Mouse (Mus musculus): ENCODE measurements around the gene Nipbl. TPM values are rescaled to one million over a fixed set of nuclear protein-coding genes. Genes with fewer than 3 reads are reported as not detected.
"Not testable (repeated sequence)": the region's sequence is repeated elsewhere in the genome, so short reads cannot be mapped to it uniquely, and the experiment has no call there.

The Nipbl gene
- total RNA-seq, 2 experiments from 2014 or later, result 34.4 to 37.6 TPM

DNA sequence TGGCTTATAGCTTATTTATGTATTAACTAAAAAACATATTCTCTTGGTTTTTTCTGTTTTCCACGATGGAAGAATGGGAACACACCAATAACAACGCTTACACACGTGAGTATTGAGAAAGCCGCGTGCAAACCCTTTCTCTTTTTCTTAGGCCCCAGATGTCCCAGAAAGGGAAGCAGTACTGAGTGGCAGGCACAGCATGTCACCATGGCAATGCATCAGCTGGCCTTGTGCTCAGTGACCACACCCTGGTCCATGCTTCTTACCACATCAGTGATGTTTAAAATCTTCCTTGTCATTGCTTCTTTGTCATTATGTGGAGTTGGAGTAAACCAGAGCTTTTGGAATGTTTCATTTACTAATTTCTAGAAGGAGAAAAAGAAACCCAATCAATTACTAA, 125.1 kb downstream of the Nipbl start:
- no peak for DNase-seq
- intact Hi-C loops (cut with DNase I), result no loop called here

DNA sequence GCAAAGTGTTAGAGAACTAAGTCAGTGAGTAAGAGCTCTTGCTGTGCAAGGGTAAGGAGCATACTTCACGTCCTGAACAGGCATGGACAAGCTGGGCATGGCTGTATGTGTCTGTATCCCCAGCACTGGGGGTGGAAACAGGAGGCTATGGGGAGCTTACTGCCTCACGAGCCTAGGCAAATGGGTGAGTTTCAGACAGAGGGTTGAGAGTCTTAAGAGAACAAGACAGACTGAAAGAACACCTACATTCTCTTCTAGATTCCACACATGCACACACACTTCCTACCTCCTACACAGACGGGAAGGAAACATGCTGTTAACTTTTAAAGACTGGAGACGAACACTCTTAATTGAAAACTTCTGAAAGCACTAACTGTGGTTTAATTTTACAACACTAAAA, 126.9 kb downstream of the Nipbl start:
- intact Hi-C loops (cut with DNase I), result no loop called here
- DNase-seq, result no peak

GRCm38 (mm10) chr15:8305474-8305873, 138.8 kb downstream of the Nipbl start:
- DNase-seq, result no peak
- intact Hi-C loops (cut with DNase I), result no loop called here

GRCm38 (mm10) chr15:8302944-8303343, 141.3 kb downstream of the Nipbl start:
- intact Hi-C loops (cut with DNase I), result no loop called here
- DNase-seq, result no peak

DNA sequence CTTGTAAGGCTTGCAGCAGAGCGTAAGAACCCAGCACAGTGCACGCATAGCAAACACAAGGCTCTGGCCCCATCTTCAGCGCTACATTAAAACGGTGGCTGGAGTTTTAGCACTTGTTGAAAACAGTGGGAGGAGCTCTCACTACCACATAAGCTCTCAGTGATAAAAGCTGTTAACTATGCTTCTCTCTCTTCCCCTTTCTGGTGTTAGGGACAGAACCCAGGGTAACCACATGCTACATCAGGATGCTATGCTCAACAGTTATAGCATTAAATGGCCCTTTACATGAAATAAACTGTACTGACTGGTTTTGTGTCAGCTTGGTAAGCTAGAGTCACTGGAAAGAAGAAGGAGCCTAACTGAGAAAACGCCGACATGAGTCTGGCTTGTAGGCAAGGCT, 150.1 kb downstream of the Nipbl start:
- DNase-seq, result no peak
- intact Hi-C loops (cut with DNase I), result no loop called here

GRCm38 (mm10) chr15:8291251-8291650, 153.0 kb downstream of the Nipbl start:
- intact Hi-C loops (cut with DNase I), result no loop called here
- DNase-seq, result peak in 1 of 2 experiments; percentile 25

- no peak for DNase-seq
- intact Hi-C loops (cut with DNase I), result no loop called here
Measured at GRCm38 (mm10) chr15:8282155-8282554, 162.1 kb downstream of the Nipbl start.

DNA sequence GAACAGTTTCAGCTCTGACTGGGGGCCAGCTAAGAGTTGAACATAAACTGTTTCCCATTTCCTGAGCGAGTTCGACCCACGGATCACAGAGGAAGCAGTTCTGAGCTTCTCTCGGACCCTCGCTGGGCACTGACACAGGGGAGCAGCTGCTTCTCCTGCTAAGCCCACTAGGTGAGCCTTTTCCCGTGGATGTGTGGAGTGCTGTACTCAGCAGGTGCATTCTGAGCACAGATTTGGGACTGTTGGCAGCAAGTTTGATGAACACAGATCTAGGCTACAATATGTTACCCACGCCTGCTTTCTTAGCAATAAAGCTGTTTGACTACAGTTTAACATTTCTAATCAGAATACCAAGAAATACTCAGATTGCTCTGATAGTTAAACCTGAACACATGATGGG, 162.6 kb downstream of the Nipbl start:
- intact Hi-C loops (cut with DNase I), result no loop called here
- DNase-seq, result no peak

- DNase-seq, result peak; percentile 79 to 85
- intact Hi-C loops (cut with DNase I), result no loop called here
Measured at GRCm38 (mm10) chr15:8279929-8280610, 164.2 kb downstream of the Nipbl start.

DNA sequence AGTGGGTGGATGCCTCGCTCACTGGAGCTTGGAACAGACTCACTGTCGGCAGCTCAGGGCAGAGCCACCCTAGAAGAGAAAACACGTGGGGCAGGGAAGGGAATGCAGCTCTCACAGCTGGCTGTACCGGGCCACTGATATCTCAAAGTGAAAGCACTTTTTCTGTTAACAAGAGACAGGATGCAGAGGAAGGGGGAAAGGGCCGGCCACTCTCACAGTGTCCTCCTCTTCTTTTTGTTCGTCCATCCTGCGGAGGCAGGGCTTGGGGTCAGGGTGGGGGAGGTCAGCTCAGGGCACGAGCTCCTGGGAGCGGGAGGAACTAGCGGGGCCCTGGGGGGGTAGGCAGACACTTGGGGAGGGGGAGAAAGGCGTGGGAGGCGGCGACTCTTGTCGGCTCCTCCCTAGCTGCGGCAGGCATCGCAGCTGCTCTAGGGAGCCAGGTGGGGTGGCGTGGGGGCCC, 164.9 kb downstream of the Nipbl start:
- peak; percentile 33 to 49 for DNase-seq
- intact Hi-C loops (cut with DNase I), result no loop called here

DNA sequence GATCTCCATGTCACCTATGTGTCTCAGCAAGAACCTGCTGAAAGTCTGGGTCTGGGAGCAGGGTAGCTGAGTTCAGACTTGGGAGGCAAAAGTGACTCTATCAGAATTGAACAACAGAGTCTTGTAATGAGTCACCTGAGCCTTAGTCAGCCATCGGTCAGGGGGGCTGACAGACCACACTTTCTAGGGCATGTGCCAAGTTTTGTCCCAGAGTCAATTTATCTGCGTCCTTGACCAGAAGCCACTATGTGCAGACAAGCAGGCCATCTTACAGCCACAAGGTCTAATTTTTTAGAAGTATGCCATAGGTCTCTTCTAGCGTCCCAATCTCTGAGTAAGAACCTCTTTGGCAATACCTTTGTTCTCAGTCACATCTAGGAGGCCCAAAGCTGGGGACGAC, 166.3 kb downstream of the Nipbl start:
- DNase-seq; intact Hi-C loops (cut with DNase I): not testable (repeated sequence)

GRCm38 (mm10) chr15:8271952-8272351, 172.3 kb downstream of the Nipbl start:
- intact Hi-C loops (cut with DNase I), result no loop called here
- DNase-seq, result no peak

DNA sequence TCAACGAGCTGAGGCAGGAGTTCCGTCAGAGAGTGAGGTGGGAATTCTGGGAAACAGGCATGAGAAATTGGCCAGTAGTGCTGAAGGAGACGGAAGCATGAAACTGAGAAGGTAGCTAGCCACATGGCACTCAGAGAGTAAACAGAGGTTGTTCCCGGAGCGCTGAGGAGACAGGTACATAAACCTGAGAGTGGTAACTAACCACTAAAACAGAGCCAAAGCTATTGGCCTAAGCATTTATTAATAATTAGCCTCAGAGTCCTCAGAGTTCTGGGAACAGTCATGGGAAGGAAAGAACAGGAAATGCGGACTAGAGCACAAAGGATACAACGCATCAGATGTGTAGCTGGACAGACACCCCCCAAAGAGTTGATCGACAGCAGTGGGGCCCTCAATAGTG, 176.0 kb downstream of the Nipbl start:
- intact Hi-C loops (cut with DNase I), result no loop called here
- DNase-seq, result no peak

DNA sequence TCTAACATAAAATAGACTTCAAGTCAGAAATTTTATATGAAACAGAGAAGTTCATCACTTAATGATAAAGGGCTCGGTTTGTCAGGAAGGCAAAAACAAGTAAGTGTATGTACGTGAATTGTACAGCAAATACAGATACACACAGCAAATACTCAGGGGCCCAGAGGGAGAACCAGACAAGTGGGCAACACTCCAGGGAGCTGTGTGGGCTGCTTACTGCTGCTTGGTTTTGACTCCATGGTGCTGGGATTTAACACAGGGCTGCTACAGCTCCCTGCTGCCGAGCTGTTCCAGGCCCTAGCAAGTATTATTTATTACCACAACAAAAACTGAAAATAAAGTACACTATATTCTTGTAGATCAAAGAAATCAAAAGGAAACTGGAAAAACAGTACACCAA, 177.1 kb downstream of the Nipbl start:
- DNase-seq, result no peak
- intact Hi-C loops (cut with DNase I), result no loop called here

DNA sequence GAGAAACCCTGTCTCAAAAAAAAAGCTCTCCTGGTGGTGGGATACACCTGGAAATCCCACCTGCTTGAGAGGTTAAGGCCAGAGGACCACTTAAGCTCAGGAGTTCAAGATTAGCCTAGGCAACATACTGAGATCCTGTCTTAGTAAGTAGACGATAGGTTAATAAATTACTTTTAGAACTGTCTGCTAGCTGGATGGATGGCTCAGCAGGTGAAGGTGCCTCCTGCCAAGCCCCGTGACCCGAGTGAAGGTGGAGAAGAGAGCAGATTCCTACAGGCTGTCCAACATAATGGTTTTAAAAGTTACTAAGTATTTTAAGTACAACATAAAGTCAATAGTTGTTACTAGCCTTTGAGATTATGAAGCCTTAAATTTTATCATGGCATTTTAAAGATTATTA, 178.3 kb downstream of the Nipbl start:
- DNase-seq, result no peak
- intact Hi-C loops (cut with DNase I), result no loop called here

Other genes with a start within 250 kb of the Nipbl start
- not detected for gene Gm2310, start 75.5 kb upstream of the Nipbl start, total RNA-seq (2021)